Mouse (Mus musculus): ENCODE measurements around the gene Cdk5rap2.

DNA sequence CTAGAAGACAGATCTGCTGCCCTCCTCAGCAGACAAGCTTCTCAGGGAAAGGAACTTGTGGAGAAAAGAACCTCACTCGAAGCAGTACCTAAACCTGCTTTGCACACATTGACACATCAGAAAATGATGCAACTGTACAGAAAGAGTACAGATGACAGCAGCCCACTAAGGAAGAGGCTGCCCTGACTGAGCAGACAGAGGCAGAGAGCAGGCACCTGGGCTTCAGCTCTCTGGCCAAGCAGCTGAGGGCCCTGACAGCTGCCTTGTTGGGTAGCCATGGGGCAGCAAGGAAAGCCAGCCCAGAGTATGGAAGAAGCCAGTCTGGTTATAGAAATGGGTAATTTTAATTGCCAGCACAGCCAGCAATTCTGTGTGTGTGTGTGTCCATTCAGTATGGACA is 188.9 kb downstream of the Cdk5rap2 start:
- TF ChIP-seq CHD2 (IDR thresholded peaks at IDR 0.05; ENCODE audit: low read depth, low read length) (no peak), MAFK (IDR thresholded peaks at IDR 0.05; ENCODE audit: insufficient read depth, low read depth, low read length) (no peak)
